Mouse (Mus musculus): Measurements from ENCODE around the gene Serpinb6a. TPM values are rescaled to one million over a fixed set of nuclear protein-coding genes. Genes with fewer than 3 reads are reported as not detected.

The Serpinb6a gene
- polyA plus RNA-seq, 1 experiment, result 299 TPM

DNA sequence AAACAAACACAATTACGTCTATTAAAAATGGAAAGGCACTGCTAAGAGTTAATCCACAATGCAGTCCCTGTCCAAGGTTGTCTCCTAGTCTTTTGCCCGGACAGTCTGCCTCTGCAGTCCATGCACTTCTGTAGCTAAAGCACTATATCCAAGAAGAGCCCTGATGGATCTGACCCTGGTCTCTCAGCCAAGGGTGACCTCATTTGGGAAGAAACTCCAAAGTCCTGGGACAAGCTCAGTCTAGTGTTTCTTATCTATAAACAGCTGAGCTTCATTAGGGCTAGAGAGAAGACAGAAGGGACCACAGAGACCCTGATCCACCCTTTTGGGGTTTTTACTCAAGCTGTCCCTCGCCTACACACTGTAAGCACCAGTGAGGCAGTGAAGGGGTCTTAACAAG lies 71.7 kb downstream of the Serpinb6a start:
- TF ChIP-seq POLR2A (IDR thresholded peaks at IDR 0.05; ENCODE audit: low read depth, low read length) (no peak), CTCF (IDR thresholded peaks at IDR 0.05; ENCODE audit: borderline replicate concordance, insufficient read depth, low read length) (no peak)
- Histone ChIP-seq H3K4me3 (ENCODE audit: insufficient read depth, low read length) (no peak overlapping the region), H3K27ac (ENCODE audit: insufficient read depth, low read length) (no peak overlapping the region), H3K4me1 (ENCODE audit: control insufficient read depth, insufficient read depth, low read length) (peaks cover 14% of the 10 kb centered on the region)

DNA sequence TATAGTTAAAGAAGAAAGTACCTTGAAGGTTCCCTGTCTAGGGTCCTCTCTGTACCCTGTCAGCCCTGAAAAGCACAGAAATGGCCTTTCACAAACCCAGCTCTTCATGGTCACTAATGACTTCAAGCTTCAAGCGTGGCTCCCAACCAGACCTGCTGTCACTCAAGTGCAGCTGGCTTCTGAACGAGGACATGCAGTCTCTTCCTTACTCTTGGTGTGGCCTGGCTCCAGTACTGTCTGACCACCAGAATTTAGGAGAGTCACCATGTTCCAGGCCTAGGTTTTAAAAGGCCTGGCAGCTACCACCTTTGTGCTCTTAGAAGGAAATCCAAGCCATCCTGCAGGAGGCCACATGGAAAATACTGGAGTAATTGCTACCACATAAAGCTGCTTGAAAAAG lies 72.3 kb downstream of the Serpinb6a start:
- Histone ChIP-seq H3K27ac (ENCODE audit: insufficient read depth, low read length) (no peak overlapping the region), H3K4me1 (ENCODE audit: control insufficient read depth, insufficient read depth, low read length) (peaks cover 14% of the 10 kb centered on the region), H3K4me3 (ENCODE audit: insufficient read depth, low read length) (no peak overlapping the region)
- TF ChIP-seq POLR2A (IDR thresholded peaks at IDR 0.05; ENCODE audit: low read depth, low read length), result no peak
- TF ChIP-seq CTCF (IDR thresholded peaks at IDR 0.05; ENCODE audit: borderline replicate concordance, insufficient read depth, low read length), result no peak

DNA sequence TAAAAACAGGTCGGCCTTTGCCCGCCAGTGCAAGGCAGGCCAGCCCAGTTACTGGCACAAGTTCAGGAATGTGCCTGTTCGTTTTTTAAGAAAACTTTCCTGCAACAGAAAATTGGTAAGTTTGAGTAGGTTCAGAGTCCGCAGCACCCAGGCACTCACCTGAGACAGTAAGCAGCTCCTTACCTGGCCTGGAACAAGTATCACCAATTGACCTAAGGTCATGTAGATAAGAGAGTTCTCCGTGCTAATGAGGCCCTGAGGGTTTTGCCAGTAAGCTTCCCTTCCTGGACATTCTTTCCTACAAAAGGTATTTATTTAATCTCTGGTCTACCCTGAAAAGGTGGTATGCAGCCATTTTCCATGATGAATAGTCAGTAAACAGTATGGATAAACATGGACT lies 80.9 kb downstream of the Serpinb6a start:
- H3K4me3 ChIP-seq (ENCODE audit: insufficient read depth, low read length), result no peak overlapping the region
- TF ChIP-seq CTCF (IDR thresholded peaks at IDR 0.05; ENCODE audit: borderline replicate concordance, insufficient read depth, low read length) (no peak), POLR2A (IDR thresholded peaks at IDR 0.05; ENCODE audit: low read depth, low read length) (no peak)
- no peaks in the 10 kb centered on the region for H3K4me1 ChIP-seq (ENCODE audit: control insufficient read depth, insufficient read depth, low read length)
- H3K27ac ChIP-seq (ENCODE audit: insufficient read depth, low read length), result no peak overlapping the region

DNA sequence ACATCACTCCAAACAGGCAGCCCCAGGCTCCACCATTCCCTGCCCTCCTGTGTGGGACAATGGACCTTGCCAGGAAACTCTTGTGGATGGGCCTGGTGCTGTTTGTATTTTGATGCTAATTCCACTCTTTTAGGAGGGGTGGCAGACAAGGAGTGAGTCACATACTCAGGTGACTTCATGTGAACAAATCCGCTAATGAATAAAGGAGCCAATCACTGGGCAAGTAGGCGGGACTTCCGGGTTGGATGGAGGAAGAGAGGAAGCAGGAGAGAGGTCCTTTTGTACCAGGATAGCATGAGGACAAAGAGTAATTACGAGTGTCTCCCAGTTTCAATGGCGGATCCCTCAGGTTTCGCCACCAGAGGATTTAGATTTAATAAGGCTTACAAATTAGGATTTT lies 81.6 kb downstream of the Serpinb6a start:
- no peak overlapping the region for H3K4me3 ChIP-seq (ENCODE audit: insufficient read depth, low read length)
- H3K4me1 ChIP-seq (ENCODE audit: control insufficient read depth, insufficient read depth, low read length), result no peaks in the 10 kb centered on the region
- no peak overlapping the region for H3K27ac ChIP-seq (ENCODE audit: insufficient read depth, low read length)
- TF ChIP-seq POLR2A (IDR thresholded peaks at IDR 0.05; ENCODE audit: low read depth, low read length), result no peak
- no peak for TF ChIP-seq CTCF (IDR thresholded peaks at IDR 0.05; ENCODE audit: borderline replicate concordance, insufficient read depth, low read length)

DNA sequence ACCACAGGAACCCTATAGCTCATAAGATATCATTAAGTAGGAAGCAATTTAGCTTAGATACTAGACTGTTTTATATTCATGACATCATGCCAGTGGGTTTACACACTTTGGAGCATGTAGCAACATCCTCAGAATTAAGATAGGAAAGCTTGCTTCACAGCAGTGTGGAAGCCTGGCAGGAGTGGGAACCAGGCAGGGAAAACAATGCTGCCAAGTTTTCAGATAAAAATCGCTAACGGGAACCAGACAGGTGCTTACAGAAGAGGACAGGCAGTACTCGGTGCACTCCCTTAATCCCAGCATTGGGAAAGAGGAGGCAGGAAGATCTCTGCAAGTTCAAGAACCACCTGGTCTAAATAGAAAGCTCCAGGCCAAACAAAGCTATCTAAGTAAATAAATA lies 95.8 kb downstream of the Serpinb6a start:
- Histone ChIP-seq H3K27ac (ENCODE audit: insufficient read depth, low read length) (no peak overlapping the region), H3K4me3 (ENCODE audit: insufficient read depth, low read length) (no peak overlapping the region), H3K4me1 (ENCODE audit: control insufficient read depth, insufficient read depth, low read length) (no peaks in the 10 kb centered on the region)
- TF ChIP-seq CTCF (IDR thresholded peaks at IDR 0.05; ENCODE audit: borderline replicate concordance, insufficient read depth, low read length), result no peak
- TF ChIP-seq POLR2A (IDR thresholded peaks at IDR 0.05; ENCODE audit: low read depth, low read length), result no peak

DNA sequence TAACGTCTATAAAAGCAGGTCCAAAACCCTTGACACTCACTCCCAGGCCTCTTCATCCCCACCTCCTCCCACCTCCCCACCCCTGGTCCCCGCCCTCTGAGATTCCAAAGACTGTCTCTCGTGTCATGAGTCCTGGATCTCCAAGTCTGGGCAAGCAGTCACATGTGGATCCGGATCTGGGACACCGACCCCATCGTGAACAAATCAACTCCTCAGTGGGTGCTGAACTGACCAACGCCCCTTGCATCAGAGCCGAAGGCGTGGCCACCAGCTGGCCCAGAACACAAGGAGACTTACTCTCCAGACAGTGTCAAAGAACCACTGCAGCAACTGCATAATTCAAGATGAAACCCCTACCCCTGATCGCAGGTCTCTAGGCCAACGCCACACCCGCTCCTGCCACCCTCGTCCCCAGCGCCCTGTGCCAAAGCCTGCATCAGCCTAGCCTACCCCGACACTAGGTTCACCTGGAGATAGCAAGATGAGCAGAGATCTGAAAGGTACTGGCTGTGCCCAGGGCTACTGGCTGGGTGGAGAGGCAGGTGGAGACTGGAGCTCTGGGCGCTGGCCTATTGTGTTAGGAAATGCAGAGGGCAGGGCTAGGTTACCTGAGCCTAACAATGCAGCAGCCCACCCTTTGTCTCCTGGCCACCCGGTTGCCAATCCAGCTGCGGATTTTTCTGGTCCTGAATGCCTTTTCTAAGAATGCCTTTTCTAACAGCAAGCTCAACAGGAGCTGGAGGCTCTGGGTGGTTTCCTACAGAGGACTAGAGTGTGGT lies 97.2 kb downstream of the Serpinb6a start, which contains the start of gene Serpinb6c:
Gene Serpinb6c, minus strand, starts transcription at position 533 of the 779 bp plus-strand sequence.
- TF ChIP-seq CTCF (IDR thresholded peaks at IDR 0.05; ENCODE audit: borderline replicate concordance, insufficient read depth, low read length) (no peak), POLR2A (IDR thresholded peaks at IDR 0.05; ENCODE audit: low read depth, low read length) (no peak)
- H3K4me1 ChIP-seq (ENCODE audit: control insufficient read depth, insufficient read depth, low read length), result no peaks in the 10 kb centered on the region

DNA sequence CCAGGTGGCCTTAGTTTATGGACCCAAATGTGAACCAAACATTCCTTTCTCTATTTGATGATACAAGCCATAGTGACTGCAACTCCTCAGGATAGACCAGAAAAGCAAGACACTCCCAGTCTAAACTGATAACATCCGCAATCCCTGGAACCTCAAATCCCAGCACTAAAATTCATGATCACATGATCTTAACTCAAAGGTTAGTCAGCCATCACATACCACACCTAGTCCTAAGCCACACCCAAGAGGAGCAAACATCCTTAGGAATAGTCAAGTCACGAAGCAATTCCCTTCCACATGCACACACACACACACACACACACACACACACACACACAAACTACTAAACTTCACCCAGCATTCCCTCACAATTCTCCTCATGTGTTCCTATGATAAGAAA lies 99.3 kb downstream of the Serpinb6a start:
- no peak overlapping the region for H3K27ac ChIP-seq (ENCODE audit: insufficient read depth, low read length)
- TF ChIP-seq CTCF (IDR thresholded peaks at IDR 0.05; ENCODE audit: borderline replicate concordance, insufficient read depth, low read length), result no peak
- no peak for TF ChIP-seq POLR2A (IDR thresholded peaks at IDR 0.05; ENCODE audit: low read depth, low read length)

More for the DNA sequence above, 97.2 kb downstream of the Serpinb6a start, which contains the start of gene Serpinb6c:
- Histone ChIP-seq H3K4me3 (ENCODE audit: insufficient read depth, low read length) (no peak within 1 kb of the TSS), H3K27ac (ENCODE audit: insufficient read depth, low read length) (no peak within 1 kb of the TSS)

DNA sequence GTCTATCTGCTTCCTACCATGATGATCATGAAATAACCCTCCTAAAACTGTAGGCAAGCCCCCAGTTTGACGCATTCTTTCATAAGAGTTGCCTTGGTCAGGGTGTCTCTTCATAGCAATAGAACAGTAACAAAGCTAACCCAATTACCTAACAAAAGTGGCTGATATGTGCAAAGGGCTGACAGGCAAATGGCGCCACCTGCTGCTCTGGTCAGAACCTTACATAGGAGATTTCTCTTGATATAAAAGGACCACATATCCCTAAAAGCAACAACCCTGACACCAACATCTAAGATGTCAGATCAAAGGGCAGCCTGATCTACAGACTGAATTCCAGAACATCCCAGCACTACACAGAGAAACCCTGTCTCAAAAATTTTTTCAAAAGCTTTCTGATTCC lies 108.4 kb downstream of the Serpinb6a start:
- no peaks in the 10 kb centered on the region for H3K4me1 ChIP-seq (ENCODE audit: control insufficient read depth, insufficient read depth, low read length)
- H3K4me3 ChIP-seq (ENCODE audit: insufficient read depth, low read length), result no peak overlapping the region
- no peak for TF ChIP-seq POLR2A (IDR thresholded peaks at IDR 0.05; ENCODE audit: low read depth, low read length)
- peak; percentile 61; the same call in 1 of the 2 replicates for TF ChIP-seq CTCF (IDR thresholded peaks at IDR 0.05; ENCODE audit: borderline replicate concordance, insufficient read depth, low read length)
- H3K27ac ChIP-seq (ENCODE audit: insufficient read depth, low read length), result no peak overlapping the region

More for the DNA sequence above, 99.3 kb downstream of the Serpinb6a start:
- Histone ChIP-seq H3K4me1 (ENCODE audit: control insufficient read depth, insufficient read depth, low read length) (no peaks in the 10 kb centered on the region), H3K4me3 (ENCODE audit: insufficient read depth, low read length) (no peak overlapping the region)

Other genes with a start within 250 kb of the Serpinb6a start
- not detected in 2 replicates for gene Serpinb6e, start 159.4 kb downstream of the Serpinb6a start, polyA plus RNA-seq (2011; ENCODE audit: insufficient read length, low read depth, missing spikeins)
- gene Serpinb6c, start 97.1 kb downstream of the Serpinb6a start, polyA plus RNA-seq (2011; ENCODE audit: insufficient read length, low read depth, missing spikeins), result 0.53 TPM in 1 of 2 replicates, not detected in the other
- 20.9 and 22.2 TPM in 2 replicates for gene Nqo2, start 38.1 kb downstream of the Serpinb6a start, polyA plus RNA-seq (2011; ENCODE audit: insufficient read length, low read depth, missing spikeins)
- gene Ripk1, start 431 bp downstream of the Serpinb6a start, polyA plus RNA-seq (2011; ENCODE audit: insufficient read length, low read depth, missing spikeins), result 41.2 and 43.4 TPM in 2 replicates
- gene Bphl, start 34.8 kb upstream of the Serpinb6a start, polyA plus RNA-seq (2011; ENCODE audit: insufficient read length, low read depth, missing spikeins), result 38.4 and 45.9 TPM in 2 replicates
- 137 and 139 TPM in 2 replicates for gene Tubb2a, start 75.2 kb upstream of the Serpinb6a start, polyA plus RNA-seq (2011; ENCODE audit: insufficient read length, low read depth, missing spikeins)
- gene Tubb2b, start 127.7 kb upstream of the Serpinb6a start, polyA plus RNA-seq (2011; ENCODE audit: insufficient read length, low read depth, missing spikeins), result 146 and 176 TPM in 2 replicates
- gene Psmg4, start 160.2 kb upstream of the Serpinb6a start, polyA plus RNA-seq (2011; ENCODE audit: insufficient read length, low read depth, missing spikeins), result 18.5 and 21.7 TPM in 2 replicates

Data from embryonic fibroblast, embryonic 13.5 days (primary cell).